Mouse (Mus musculus) megakaryocyte, adult 5-6 weeks (primary cell): Measurements from ENCODE around the gene Efcab14. TPM values are rescaled to one million over a fixed set of nuclear protein-coding genes. Genes with fewer than 3 reads are reported as not detected.
A peak's percentile ranks its signal among the peaks of the same experiment; 100 is the strongest.

Experiments used
- ATAC-seq: 2 replicates; pipeline ENCODE4 v1.8.0; 2016; ENCODE audit warnings: mild to moderate bottlenecking, inconsistent platforms; ENCODE audit not compliant: poor library complexity, severe bottlenecking
- total RNA-seq, 2 experiments: library from RNA; stranded (forward) in 1 of 2; stranded (reverse) in 1 of 2; fragments of 153-499, 151-499 nt in 1 of 2; fragments of 221-1000, 200-1000 nt in 1 of 2; gene quantifications; 2 replicates each; pipeline versions ENCODE4 v1.2.3 to v1.2.4; 2015 to 2017

Gene Efcab14
- total RNA-seq (2015) (45.3 and 45.4 TPM in 2 replicates), total RNA-seq (2017) (27.7 and 28.5 TPM in 2 replicates)

GRCm38 (mm10) chr4:115737551-115738041 is at the start of gene Efcab14:
Gene Efcab14 (plus strand): TSS chr4:115737744.
- ATAC-seq = peak; percentile 88

GRCm38 (mm10) chr4:115701468-115701867 is 36.1 kb upstream of the Efcab14 start:
- ATAC-seq = no peak

DNA sequence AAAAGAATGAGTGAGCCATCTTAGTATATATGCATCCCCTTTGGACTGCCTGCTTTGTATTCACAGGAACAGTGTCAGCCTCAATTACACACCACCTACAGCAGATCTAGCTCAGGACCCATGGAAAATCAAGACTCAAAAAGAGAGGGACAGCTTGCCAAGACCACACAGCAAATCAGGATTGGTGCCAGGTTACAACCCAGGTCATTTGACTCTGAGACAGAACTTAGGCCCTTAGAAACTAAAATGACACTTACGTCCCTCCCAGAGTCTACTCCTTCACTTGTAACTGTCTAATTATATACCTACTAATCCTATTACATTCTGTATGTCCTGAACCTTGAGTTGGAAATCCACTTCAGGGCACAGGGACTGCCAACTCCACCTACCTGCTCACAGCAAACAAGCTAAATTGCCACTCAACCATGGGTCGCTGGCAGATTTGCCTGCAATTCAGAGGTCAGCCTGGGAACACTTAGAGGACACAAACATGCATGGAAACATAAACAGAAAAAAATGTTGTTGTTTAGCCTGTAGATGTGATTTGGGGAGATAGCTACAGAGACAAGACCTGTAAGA is 33.5 kb upstream of the Efcab14 start:
- ATAC-seq = no peak

- no peak for ATAC-seq
These were observed 28.5 kb upstream of the Efcab14 start for GRCm38 (mm10) chr4:115708974-115709593.

- ATAC-seq = peak; percentile 84
These were observed 27.6 kb upstream of the Efcab14 start for GRCm38 (mm10) chr4:115709792-115710418.

GRCm38 (mm10) chr4:115728721-115729120 is 8.8 kb upstream of the Efcab14 start:
- no peak for ATAC-seq

GRCm38 (mm10) chr4:115731588-115732222 is 5.8 kb upstream of the Efcab14 start:
- peak; percentile 95 for ATAC-seq

- ATAC-seq = no peak
These were observed 5.2 kb upstream of the Efcab14 start for GRCm38 (mm10) chr4:115732223-115732818.

DNA sequence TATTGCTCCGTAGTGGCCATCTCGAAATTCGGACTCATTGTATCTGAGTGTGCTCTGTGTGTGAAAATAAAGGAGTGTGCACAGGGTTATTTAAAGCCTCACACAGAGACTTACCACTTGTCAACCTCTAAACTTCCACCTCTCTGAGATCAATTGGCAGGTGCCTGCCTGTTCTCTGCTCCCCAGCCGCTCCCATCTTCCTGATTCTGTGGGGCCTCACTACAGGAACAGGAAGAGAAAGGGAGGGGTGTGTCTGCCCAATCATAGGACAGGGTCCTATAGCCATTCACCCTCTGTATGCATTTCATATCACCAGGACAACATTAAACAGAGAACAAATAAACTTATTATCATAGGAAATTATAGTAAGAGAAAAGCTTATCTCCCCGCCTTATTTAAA is 3.8 kb upstream of the Efcab14 start:
- ATAC-seq = no peak

DNA sequence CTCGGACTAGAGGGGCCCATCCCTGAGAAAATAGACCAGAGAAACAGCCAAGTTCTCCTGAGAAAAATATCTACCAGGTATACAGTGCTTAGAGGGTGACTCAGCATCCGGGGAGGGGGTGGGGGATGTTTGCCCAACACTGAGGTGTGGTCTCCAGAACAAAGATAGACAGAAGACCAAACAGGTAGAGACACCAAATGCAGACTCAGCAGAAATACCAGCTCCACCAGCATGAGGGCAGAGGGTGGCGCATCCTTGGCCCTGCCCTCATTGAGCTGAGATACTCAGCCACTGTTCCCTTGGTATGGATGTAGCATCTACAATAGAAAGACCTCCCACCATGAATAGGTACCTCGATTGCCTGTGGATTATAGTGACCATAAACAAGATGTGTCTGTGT is 2.7 kb upstream of the Efcab14 start:
- no peak for ATAC-seq

DNA sequence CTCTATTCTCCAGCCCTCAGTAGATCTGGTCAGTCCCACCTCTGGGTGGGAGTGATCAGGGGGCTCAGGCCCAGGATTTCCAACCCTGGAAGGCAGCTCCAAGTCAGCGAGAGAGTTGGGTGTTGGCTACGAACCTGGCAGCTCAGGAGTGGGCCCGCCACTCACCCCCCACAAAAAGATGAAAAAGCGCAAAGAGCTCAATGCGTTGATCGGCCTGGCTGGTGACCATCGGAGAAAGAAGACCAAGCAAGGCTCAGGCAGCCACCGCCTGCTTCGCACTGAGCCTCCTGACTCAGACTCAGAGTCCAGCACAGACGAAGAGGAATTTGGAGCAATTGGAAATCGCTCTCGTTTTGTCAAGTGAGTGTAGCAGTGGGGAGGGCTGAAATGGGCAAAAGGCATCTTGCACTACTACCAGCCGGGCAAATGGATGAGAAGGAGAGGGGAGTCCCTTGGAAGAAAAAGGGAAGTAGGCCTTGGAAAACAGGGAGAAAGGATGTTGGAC is 989 bp downstream of the Efcab14 start:
- no peak for ATAC-seq

DNA sequence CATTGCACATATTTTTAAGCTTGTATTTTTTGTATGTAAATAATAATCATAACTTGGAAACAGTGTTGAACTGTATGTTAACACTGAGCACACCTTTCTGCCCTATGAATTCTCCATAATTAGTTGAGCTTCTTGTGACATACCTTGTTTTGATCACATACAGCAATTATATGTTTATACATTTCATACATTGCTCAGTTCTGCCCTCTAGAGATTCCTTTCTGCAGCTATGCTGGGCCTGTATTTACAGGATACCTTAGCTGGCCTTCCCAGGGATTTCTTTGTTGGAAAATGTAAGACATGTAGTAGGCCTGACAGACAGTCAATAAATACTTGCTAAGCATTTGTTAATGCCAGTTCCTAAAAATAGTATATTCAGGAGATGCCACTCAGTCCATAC is 5.1 kb downstream of the Efcab14 start:
- no peak for ATAC-seq

- ATAC-seq = no peak
These were observed 5.6 kb downstream of the Efcab14 start for GRCm38 (mm10) chr4:115743096-115743495.

GRCm38 (mm10) chr4:115748181-115748580 is 10.6 kb downstream of the Efcab14 start:
- ATAC-seq = no peak

- ATAC-seq = no peak
These were observed 11.8 kb downstream of the Efcab14 start for GRCm38 (mm10) chr4:115749336-115749735.

DNA sequence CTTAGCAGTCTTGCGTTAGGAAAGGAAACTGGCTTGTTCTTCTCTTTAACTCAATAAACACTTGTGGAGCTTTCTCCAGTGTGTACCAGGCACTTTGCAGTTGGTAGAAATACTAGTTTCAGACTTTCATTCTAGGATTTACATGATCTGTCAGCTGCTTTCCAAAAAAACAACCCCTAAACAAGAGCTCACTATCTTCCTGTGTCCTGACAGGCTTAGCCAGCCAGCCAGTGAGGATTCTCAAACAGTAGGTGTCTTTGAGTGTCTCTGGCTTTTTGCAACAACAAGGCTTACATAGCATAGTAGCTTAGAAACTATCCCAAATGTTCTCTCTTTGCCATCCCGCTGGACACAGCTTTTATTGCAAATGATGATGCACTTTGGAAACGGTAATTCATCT is 16.6 kb downstream of the Efcab14 start:
- no peak for ATAC-seq

GRCm38 (mm10) chr4:115754851-115755250 is 17.3 kb downstream of the Efcab14 start:
- ATAC-seq = 0 out of 2 replicates have a peak, but pooled peaks have one; percentile 30

- no peak for ATAC-seq
These were observed 23.7 kb downstream of the Efcab14 start for GRCm38 (mm10) chr4:115761206-115761605.

GRCm38 (mm10) chr4:115764581-115764980 is 27.0 kb downstream of the Efcab14 start:
- no peak for ATAC-seq

GRCm38 (mm10) chr4:115767647-115768467 is 30.3 kb downstream of the Efcab14 start:
- no peak for ATAC-seq
